Mouse (Mus musculus) testis, adult 10 weeks (tissue): ENCODE data around the gene Fbxw26. TPM values are rescaled to one million over a fixed set of nuclear protein-coding genes. Genes with fewer than 3 reads are reported as not detected.

ENCODE experiments used
- polyA plus RNA-seq: library from polyadenylated mRNA; stranded (reverse); fragments of 350-450 nt; fragmentation: Illumina TruSeq; extraction: RNeasy Lipid Tissue Mini Kit (QIAGEN cat#74804); gene quantifications from one replicate; pipeline ENCODE4 v1.2.3, GENCODE M21; 2014; ENCODE audit warnings: low read depth, low replicate concordance

Gene Fbxw26
- 1.6 TPM for polyA plus RNA-seq

GRCm38 (mm10) chr9:109745989-109746388 lies at the start of gene Fbxw26:
Gene Fbxw26, minus strand, starts transcription at chr9:109746089.

DNA sequence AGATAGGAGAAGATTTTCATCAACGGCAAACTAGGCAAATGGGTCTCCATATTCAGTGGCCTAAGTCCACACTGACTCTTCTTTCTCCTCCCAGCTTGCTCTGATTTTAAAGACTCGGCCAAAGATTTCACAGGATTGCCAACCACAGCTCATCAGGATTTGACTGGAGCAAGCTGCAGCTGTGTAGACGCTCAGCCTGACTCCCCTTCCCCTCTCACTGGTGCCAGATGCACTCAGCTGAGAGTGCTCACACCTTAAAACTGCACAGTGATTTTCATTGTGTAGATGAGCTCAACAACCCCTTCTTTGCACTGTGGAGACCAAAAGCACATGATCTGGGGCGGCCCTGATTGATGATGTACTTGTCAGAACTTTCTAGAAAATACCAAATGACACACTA lies 44.7 kb upstream of the Fbxw26 start, which contains the start of gene Fbxw27:
TSS of gene Fbxw27 (minus strand) at position 101 of the 400 bp plus-strand sequence.

DNA sequence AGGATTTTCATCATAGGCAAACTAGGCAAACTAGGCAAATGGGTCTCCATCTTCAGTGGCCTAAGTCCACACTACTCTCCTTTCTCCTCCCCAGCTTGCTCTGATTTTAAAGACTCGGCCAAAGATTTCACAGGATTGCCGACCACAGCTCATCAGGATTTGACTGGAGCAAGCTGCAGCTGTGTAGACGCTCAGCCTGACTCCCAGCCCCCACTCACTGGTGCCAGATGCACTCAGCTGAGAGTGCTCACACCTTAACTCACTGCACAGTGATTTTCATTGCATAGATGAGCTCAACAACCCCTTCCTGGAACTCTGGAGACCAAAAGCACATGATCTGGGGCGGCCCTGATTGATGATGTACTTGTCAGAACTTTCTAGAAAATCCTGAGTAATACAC lies 43.3 kb downstream of the Fbxw26 start, which contains the start of gene Fbxw18:
TSS of gene Fbxw18 (minus strand) at position 101 of the 400 bp plus-strand sequence.

Other genes with a start within 250 kb of the Fbxw26 start
- gene Fbxw15, start 177.8 kb downstream of the Fbxw26 start, polyA plus RNA-seq = 0.28 TPM
- gene Fbxw24, start 120.0 kb downstream of the Fbxw26 start, polyA plus RNA-seq = 0.14 TPM
- gene Fbxw25, start 81.4 kb downstream of the Fbxw26 start, polyA plus RNA-seq = 0.14 TPM
- gene Fbxw18, start 43.4 kb downstream of the Fbxw26 start, polyA plus RNA-seq = 7.8 TPM
- gene Fbxw27, start 44.6 kb upstream of the Fbxw26 start, polyA plus RNA-seq = 59.5 TPM
- gene Spink8, start 66.2 kb upstream of the Fbxw26 start, polyA plus RNA-seq = 10.0 TPM
- 15.1 TPM for gene Nme6, start 86.7 kb upstream of the Fbxw26 start, polyA plus RNA-seq
- gene Camp, start 103.5 kb upstream of the Fbxw26 start, polyA plus RNA-seq = not detected
- gene Cdc25a, start 129.5 kb upstream of the Fbxw26 start, polyA plus RNA-seq = 43.8 TPM
- gene Map4, start 185.4 kb upstream of the Fbxw26 start, polyA plus RNA-seq = 100 TPM